Mouse (Mus musculus) lung, embryonic 14.5 days (tissue): ENCODE data around the gene Hoxc12. TPM values are rescaled to one million over a fixed set of nuclear protein-coding genes. Genes with fewer than 3 reads are reported as not detected.

Experiments used
- ATAC-seq: fragments of 200-750 bp; cut with Nextera tagmentation; 2 replicates; pipeline ENCODE4 v1.8.0; 2017; ENCODE audit warnings: mild to moderate bottlenecking, moderate TSS enrichment, moderate library complexity; ENCODE audit not compliant: insufficient read depth
- DNase-seq: peaks from one replicate; pipeline ENCODE4 v3.0.0-alpha.2; 2015
- H3K27ac ChIP-seq: fragments of 300-500 bp; sonication (generic); 2 replicates; pipeline ENCODE4 v1.5.1; 2014; ENCODE audit warnings: low read depth, mild to moderate bottlenecking, moderate library complexity
- H3K27me3 ChIP-seq: fragments of 300-500 bp; sonication (generic); 2 replicates; pipeline ENCODE4 v1.6.1; 2014; ENCODE audit warnings: low read length, control low read depth; ENCODE audit not compliant: insufficient read depth
- H3K36me3 ChIP-seq: fragments of 300-500 bp; sonication (generic); 2 replicates; pipeline ENCODE4 v1.6.1; 2014; ENCODE audit warnings: control low read depth; ENCODE audit not compliant: insufficient read depth
- H3K4me1 ChIP-seq: fragments of 300-500 bp; sonication (generic); 2 replicates; pipeline ENCODE4 v1.6.1; 2014; ENCODE audit warnings: antibody characterized with exemption, control low read depth; ENCODE audit not compliant: insufficient read depth
- H3K4me2 ChIP-seq: fragments of 300-500 bp; sonication (generic); 2 replicates; pipeline ENCODE4 v1.6.1; 2014; ENCODE audit warnings: mild to moderate bottlenecking
- H3K4me3 ChIP-seq: fragments of 300-500 bp; sonication (generic); 2 replicates; pipeline ENCODE4 v1.5.1; 2014; ENCODE audit warnings: low read depth, low read length
- H3K9ac ChIP-seq: fragments of 300-500 bp; sonication (generic); 2 replicates; pipeline ENCODE4 v1.6.1; 2014
- H3K9me3 ChIP-seq: fragments of 300-500 bp; sonication (generic); 2 replicates; pipeline ENCODE4 v1.6.1; 2016; ENCODE audit warnings: low read depth, low read length, control low read depth
- CTCF ChIP-seq: IDR thresholded peaks from 2 replicates; pipeline ENCODE4 v1.5.1; 2016; ENCODE audit warnings: antibody characterized with exemption, low read depth
- WGBS: fragments of 180-500 bp; shearing (Covaris S2); extraction: QIAGEN DNeasy Blood & Tissue Kit; methylation state at CpG from one replicate; pipeline ENCODE4 v1.1.7; 2014; 5-methylcytosine and 5-hydroxymethylcytosine counted together
- polyA plus RNA-seq: library from polyadenylated mRNA; unstranded; fragments of >200 nt; fragmentation: Nextera tagmentation; extraction: Ambion mirVana; gene quantifications from 2 replicates; pipeline ENCODE4 v1.2.1, GENCODE M21; 2014

The Hoxc12 gene
- polyA plus RNA-seq, 1 experiment from 2014 or later = not detected

DNA sequence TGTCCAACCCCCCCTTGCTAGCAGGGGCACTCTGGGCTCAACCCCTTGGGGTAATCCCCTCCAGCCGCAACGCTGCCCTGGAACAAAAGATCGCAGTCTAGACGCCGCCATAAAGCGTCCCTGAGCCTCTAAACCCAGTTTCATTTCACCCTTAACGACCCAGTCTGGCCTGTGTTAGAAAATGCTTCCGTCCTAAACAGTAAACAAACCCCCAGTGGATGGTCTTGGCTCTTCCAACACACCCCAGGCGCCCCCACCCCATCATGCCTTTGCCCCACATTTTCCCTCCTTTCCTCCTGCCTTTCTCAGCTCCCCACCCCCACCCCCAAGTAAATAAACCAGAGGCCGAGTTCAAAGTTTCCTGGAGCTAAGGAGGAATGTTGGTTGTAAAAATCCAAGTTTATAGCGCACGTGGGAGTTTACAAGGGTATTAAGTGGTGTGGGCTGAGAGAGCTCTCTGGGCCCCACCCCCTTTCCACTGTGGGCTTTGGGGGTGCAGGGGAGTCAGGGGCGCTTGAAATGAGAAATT lies 23.2 kb downstream of the Hoxc12 start:
- H3K4me1 ChIP-seq = no peaks in the 10 kb centered on the region
- H3K9ac ChIP-seq = no peak overlapping the region
- DNase-seq = no peak
- no peak for TF ChIP-seq CTCF
- ATAC-seq = no peak
- no peaks in the 10 kb centered on the region for H3K9me3 ChIP-seq
- no peak overlapping the region for H3K27ac ChIP-seq
- H3K36me3 ChIP-seq = no peaks in the 10 kb centered on the region
- no peak overlapping the region for H3K4me3 ChIP-seq
- peaks cover 98% of the 10 kb centered on the region for H3K27me3 ChIP-seq
- no peak overlapping the region for H3K4me2 ChIP-seq
- 0% methylated on average over 13 of the region's 13 CpGs for WGBS

DNA sequence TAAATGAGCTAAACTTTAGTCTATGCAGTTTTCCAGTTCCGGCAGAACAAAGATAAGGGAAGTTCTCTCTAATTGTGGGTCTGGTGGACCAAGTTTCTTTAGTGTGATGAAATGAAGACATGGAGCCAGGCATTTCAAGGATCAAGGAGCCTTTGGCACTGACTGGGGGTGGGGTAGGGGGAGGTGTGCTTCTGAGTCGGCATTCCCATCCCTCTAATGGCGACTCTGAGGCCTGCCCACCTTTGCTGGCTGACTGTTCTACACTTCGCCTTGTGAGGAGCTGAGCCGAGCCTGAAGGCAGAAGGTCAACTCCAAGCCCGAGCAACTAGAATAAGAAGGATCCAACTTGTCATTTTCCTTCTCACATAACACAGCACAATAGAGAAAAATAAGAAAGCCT lies 25.2 kb downstream of the Hoxc12 start:
- no peak overlapping the region for H3K9ac ChIP-seq
- WGBS = 2% methylated on average over 6 of the region's 6 CpGs
- ATAC-seq (no peak), DNase-seq (no peak)
- no peaks in the 10 kb centered on the region for H3K4me1 ChIP-seq
- no peak overlapping the region for H3K4me2 ChIP-seq
- H3K36me3 ChIP-seq = no peaks in the 10 kb centered on the region
- peaks cover 98% of the 10 kb centered on the region for H3K27me3 ChIP-seq
- TF ChIP-seq CTCF = no peak
- no peak overlapping the region for H3K27ac ChIP-seq
- no peak overlapping the region for H3K4me3 ChIP-seq
- H3K9me3 ChIP-seq = no peaks in the 10 kb centered on the region

DNA sequence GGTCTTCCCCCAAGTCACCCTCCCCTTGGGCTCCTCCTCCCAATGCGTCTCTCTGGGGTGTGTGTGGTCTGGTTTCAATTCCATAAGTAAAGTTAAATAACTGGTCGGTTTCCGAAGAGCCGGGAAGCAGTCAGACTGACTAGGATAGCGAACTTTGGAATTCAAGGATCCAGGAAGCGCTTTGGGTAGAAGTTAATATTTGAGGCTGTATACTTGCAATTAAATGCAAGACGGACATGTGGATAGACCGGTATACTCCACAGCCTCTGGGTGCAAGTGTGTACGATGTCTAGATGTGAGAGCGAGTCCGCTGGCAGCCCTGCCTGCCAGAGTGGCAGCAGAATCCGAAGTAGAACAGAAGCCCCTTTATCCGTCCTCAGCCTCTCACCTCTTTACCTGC lies 25.9 kb downstream of the Hoxc12 start:
- Histone ChIP-seq H3K4me3 (no peak overlapping the region), H3K27ac (no peak overlapping the region), H3K4me1 (no peaks in the 10 kb centered on the region), H3K9me3 (no peaks in the 10 kb centered on the region), H3K27me3 (peaks cover 98% of the 10 kb centered on the region), H3K4me2 (no peak overlapping the region), H3K36me3 (no peaks in the 10 kb centered on the region), H3K9ac (no peak overlapping the region)
- WGBS = 3% methylated on average over 13 of the region's 13 CpGs
- no peak for TF ChIP-seq CTCF
- DNase-seq = no peak
- no peak for ATAC-seq

DNA sequence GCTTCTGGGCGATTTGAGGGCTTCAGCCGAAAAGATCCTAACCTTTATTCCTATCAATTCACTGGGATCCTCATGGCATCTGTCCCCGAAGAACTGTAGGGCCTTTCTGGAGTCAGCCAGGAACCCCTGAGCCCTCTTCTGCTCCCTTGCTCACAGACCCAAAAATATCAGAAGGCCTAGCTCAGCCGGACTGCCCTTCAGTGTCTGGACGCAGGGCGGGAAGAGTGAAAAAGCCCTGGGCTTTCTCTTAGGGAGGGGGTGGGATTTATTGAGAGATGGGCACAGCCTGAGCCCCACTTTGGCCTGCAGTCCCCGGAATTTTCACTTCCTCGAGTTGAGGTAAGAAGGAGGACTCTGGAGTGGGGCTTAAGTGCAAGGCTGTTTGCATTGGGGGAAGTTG lies 26.7 kb downstream of the Hoxc12 start:
- H3K36me3 ChIP-seq = no peaks in the 10 kb centered on the region
- no peak overlapping the region for H3K4me2 ChIP-seq
- H3K27ac ChIP-seq = no peak overlapping the region
- no peaks in the 10 kb centered on the region for H3K9me3 ChIP-seq
- DNase-seq (no peak), ATAC-seq (no peak)
- peaks cover 98% of the 10 kb centered on the region for H3K27me3 ChIP-seq
- H3K9ac ChIP-seq = no peak overlapping the region
- TF ChIP-seq CTCF = no peak
- H3K4me1 ChIP-seq = no peaks in the 10 kb centered on the region
- 1% methylated on average over 8 of the region's 8 CpGs for WGBS
- H3K4me3 ChIP-seq = no peak overlapping the region

DNA sequence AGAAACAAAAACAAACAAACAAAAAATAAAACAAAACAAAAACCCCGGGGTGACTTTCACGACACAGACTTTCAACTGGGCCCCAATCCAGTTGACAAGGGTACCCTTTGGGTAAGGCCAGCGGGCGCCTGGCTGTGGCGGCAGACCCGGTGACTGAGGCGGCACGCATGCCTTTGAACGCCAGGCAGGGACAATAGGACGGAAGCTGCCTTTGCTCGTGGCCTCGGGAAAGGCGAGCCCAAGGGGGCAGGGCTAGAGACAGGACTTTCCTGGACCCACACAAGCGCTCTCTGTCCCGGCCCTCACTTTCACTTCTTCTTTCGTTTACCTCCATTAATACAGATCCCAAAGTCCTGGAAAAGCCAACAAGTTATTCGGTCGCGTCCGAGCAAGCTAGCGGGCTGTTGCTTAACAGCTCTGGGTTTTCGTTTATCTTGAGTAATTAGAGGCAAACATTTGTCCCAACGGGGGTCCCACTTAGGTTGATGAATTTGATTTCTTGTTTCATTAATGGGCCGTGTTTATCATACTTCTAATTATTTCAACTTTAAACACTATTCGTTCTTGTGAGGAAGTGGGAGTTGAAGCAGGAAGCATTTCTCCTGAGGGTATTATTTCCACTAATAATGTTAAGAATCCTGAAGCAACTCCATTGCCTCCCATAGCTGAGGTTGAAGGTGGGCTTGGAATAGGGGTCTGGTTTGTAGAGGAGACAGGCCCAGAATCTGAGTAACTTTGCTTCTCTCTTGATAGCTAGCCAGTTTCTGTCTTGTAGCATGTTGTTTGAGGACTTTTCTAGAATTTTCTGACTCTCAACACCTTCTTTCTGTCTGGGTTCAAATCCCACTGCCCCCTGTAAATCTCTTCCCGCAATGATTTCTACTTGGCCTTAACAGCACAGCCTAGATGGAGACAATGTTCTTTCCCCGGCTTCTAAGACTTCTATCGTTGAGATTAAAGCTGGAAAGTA lies 27.4 kb downstream of the Hoxc12 start:
- Histone ChIP-seq H3K27me3 (peaks cover 98% of the 10 kb centered on the region), H3K27ac (no peak overlapping the region), H3K4me3 (no peak overlapping the region), H3K36me3 (no peaks in the 10 kb centered on the region), H3K9ac (no peak overlapping the region), H3K4me1 (no peaks in the 10 kb centered on the region), H3K4me2 (no peak overlapping the region), H3K9me3 (no peaks in the 10 kb centered on the region)
- WGBS = 1% methylated on average over 28 of the region's 28 CpGs
- DNase-seq = peak; percentile 51
- TF ChIP-seq CTCF = no peak
- no peak for ATAC-seq

DNA sequence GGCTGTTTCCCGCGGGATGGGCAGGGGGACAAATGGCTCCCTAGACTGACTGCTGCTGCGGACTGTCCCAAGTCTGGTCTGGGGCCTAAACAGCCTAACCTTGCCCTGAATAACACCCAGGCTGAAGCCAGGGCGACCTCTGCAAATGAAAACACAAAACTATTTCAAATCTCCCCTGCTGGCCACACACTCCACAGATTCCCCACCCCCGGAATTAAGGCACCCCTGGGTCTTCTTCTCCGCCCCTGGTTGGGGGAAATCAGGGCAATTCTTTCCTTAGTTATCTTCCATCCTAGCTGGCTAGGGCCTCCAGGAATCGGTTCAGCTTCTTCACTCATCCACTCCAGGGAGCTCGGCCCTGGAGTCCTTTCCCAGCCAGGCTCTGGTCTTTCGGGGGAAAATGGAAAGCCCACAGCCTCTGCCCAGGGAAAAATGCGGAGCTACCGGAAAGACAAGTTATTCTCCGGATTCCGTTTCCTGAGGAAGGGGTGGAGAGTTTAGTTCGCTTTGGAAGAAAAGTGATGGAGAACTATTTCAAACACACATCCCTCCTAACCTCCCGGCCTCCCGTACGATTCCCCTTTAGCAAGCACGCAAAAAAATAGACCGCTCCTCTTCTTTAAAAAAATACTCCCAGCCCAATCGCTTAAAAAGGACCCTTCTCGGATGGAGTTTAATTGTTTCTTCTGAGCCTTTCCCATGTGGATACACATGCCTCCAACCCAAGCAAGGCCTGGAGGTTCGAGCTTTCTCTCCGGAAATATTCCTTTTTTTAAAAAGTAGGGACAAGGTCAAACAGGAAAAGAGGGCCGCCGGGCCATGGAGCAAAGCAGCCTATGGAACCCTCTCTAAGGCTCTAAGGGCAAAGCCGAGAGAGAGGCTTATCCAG lies 28.7 kb downstream of the Hoxc12 start:
- H3K9me3 ChIP-seq = no peaks in the 10 kb centered on the region
- no peaks in the 10 kb centered on the region for H3K36me3 ChIP-seq
- no peak overlapping the region for H3K27ac ChIP-seq
- no peak overlapping the region for H3K4me2 ChIP-seq
- no peaks in the 10 kb centered on the region for H3K4me1 ChIP-seq
- TF ChIP-seq CTCF = no peak
- WGBS = 3% methylated on average over 26 of the region's 26 CpGs
- ATAC-seq = no peak
- H3K9ac ChIP-seq = no peak overlapping the region
- H3K4me3 ChIP-seq = no peak overlapping the region
- H3K27me3 ChIP-seq = peaks cover 98% of the 10 kb centered on the region
- DNase-seq = no peak
